Mouse (Mus musculus) CH12.LX (cell line): ENCODE measurements around the gene Apba3. TPM values are rescaled to one million over a fixed set of nuclear protein-coding genes. Genes with fewer than 3 reads are reported as not detected.

Experiments
- DNase-seq: peaks from one replicate; pipeline ENCODE4 v3.0.0-alpha.2; 2013; ENCODE audit errors: extremely low read depth
- H3K27ac ChIP-seq: 2 replicates; pipeline ENCODE4 v1.5.1; 2012; ENCODE audit warnings: low read depth, mild to moderate bottlenecking, control low read depth, moderate library complexity; ENCODE audit not compliant: insufficient read depth
- H3K27me3 ChIP-seq: replicated peaks from 2 replicates; pipeline ENCODE3; 2012; ENCODE audit warnings: inconsistent platforms
- H3K36me3 ChIP-seq, 2 experiments: replicated peaks in 1 of 2; 2 replicates each; pipeline versions ENCODE3 to v1.6.1; 2012; ENCODE audit warnings: inconsistent platforms in 1 of 2, low read length in 1 of 2, mild to moderate bottlenecking in 1 of 2, mixed read lengths in 1 of 2, moderate library complexity in 1 of 2; ENCODE audit not compliant: control insufficient read depth in 1 of 2, insufficient read depth in 1 of 2
- H3K4me1 ChIP-seq, 2 experiments: 2 replicates each; pipeline ENCODE4 v1.6.1; 2012; ENCODE audit warnings: inconsistent platforms in 1 of 2, moderate library complexity in 1 of 2; ENCODE audit not compliant: insufficient read depth in 2 of 2, control insufficient read depth in 1 of 2
- H3K4me2 ChIP-seq: 2 replicates; pipeline ENCODE4 v1.6.1; 2012; ENCODE audit warnings: low read depth, mild to moderate bottlenecking, control low read depth; ENCODE audit not compliant: poor library complexity, insufficient read depth, severe bottlenecking
- H3K4me3 ChIP-seq, 3 experiments: fragments of 150-350 bp in 1 of 3; sonication (generic) in 1 of 3; replicated peaks in 1 of 3; 2 replicates each; pipeline versions ENCODE3 to v1.5.1; 2011 to 2012; ENCODE audit warnings: low read depth in 2 of 3, low read length in 2 of 3, mild to moderate bottlenecking in 2 of 3, moderate library complexity in 2 of 3, control low read depth in 1 of 3, improper control_type of control experiment in 1 of 3, inconsistent platforms in 1 of 3, mixed read lengths in 1 of 3; ENCODE audit not compliant: poor library complexity in 1 of 3
- H3K79me2 ChIP-seq: replicated peaks from 2 replicates; pipeline ENCODE4 v1.6.1; 2012; ENCODE audit warnings: mild to moderate bottlenecking, moderate library complexity; ENCODE audit not compliant: control insufficient read depth, poor library complexity, insufficient read depth, severe bottlenecking; ENCODE audit errors: extremely low read depth
- H3K9ac ChIP-seq: 2 replicates; pipeline ENCODE4 v1.6.1; 2012; ENCODE audit warnings: low read depth, mild to moderate bottlenecking, control low read depth, moderate library complexity; ENCODE audit not compliant: insufficient read depth
- H3K9me3 ChIP-seq: replicated peaks from 2 replicates; pipeline ENCODE3; 2012; ENCODE audit warnings: low read length, inconsistent platforms, mixed read lengths
- CTCF ChIP-seq, 2 experiments: IDR thresholded peaks in 1 of 2; conservative IDR thresholded peaks in 1 of 2; 2 replicates each; pipeline ENCODE4 v1.5.1; 2011 to 2012; ENCODE audit warnings: low read depth in 2 of 2, low read length in 2 of 2, improper control_type of control experiment in 1 of 2, inconsistent platforms in 1 of 2, mild to moderate bottlenecking in 1 of 2, moderate library complexity in 1 of 2
- ELF1 ChIP-seq: IDR thresholded peaks from 2 replicates; pipeline ENCODE4 v1.6.1; 2014; ENCODE audit warnings: low read depth, mild to moderate bottlenecking, inconsistent platforms, low read length, improper control_type of control experiment
- ETS1 ChIP-seq: conservative IDR thresholded peaks from 2 replicates; pipeline ENCODE4 v1.6.1; 2012; ENCODE audit warnings: low read depth, mild to moderate bottlenecking, inconsistent platforms, low read length, improper control_type of control experiment, moderate library complexity
- GABPA ChIP-seq: IDR thresholded peaks from 2 replicates; pipeline ENCODE4 v1.6.1; 2012; ENCODE audit warnings: low read depth, low read length, improper control_type of control experiment, inconsistent platforms; ENCODE audit not compliant: insufficient replicate concordance
- HCFC1 ChIP-seq: IDR thresholded peaks from 2 replicates; pipeline ENCODE4 v1.6.1; 2012; ENCODE audit warnings: low read depth, mild to moderate bottlenecking, inconsistent platforms, low read length, improper control_type of control experiment
- IRF4 ChIP-seq: IDR thresholded peaks from 2 replicates; pipeline ENCODE4 v1.6.1; 2014; ENCODE audit warnings: low read depth, mild to moderate bottlenecking, inconsistent platforms, low read length, improper control_type of control experiment
- JUN ChIP-seq: IDR thresholded peaks from 2 replicates; pipeline ENCODE4 v1.6.1; 2011; ENCODE audit warnings: low read depth, mild to moderate bottlenecking, low read length, improper control_type of control experiment, moderate library complexity; ENCODE audit not compliant: insufficient read depth
- JUND ChIP-seq: conservative IDR thresholded peaks from 2 replicates; pipeline ENCODE4 v1.6.1; 2011; ENCODE audit warnings: low read depth, low read length, improper control_type of control experiment
- KAT2A ChIP-seq: IDR thresholded peaks from 2 replicates; pipeline ENCODE4 v1.6.1; 2012; ENCODE audit warnings: low read length, improper control_type of control experiment, inconsistent platforms; ENCODE audit not compliant: insufficient replicate concordance
- MAFK ChIP-seq: IDR thresholded peaks from 2 replicates; pipeline ENCODE4 v1.6.1; 2011; ENCODE audit warnings: low read length, improper control_type of control experiment; ENCODE audit not compliant: insufficient replicate concordance
- MAZ ChIP-seq: IDR thresholded peaks from 2 replicates; pipeline ENCODE4 v1.6.1; 2012; ENCODE audit warnings: low read depth, mild to moderate bottlenecking, inconsistent platforms, low read length, improper control_type of control experiment, moderate library complexity
- MEF2A ChIP-seq: IDR thresholded peaks from 2 replicates; pipeline ENCODE4 v1.6.1; 2014; ENCODE audit warnings: low read depth, mild to moderate bottlenecking, inconsistent platforms, low read length, improper control_type of control experiment, borderline replicate concordance
- NELFE ChIP-seq: IDR thresholded peaks from 2 replicates; pipeline ENCODE4 v1.6.1; 2011; ENCODE audit warnings: low read depth, low read length, improper control_type of control experiment
- NRF1 ChIP-seq: IDR thresholded peaks from 2 replicates; pipeline ENCODE4 v1.6.1; 2014; ENCODE audit warnings: low read depth, mild to moderate bottlenecking, inconsistent platforms, low read length, improper control_type of control experiment, moderate library complexity
- PAX5 ChIP-seq: IDR thresholded peaks from 2 replicates; pipeline ENCODE4 v1.6.1; 2012; ENCODE audit warnings: low read length, inconsistent platforms, mixed read lengths
- POLR2A ChIP-seq: IDR thresholded peaks from 2 replicates; pipeline ENCODE4 v1.6.1; 2011; ENCODE audit warnings: low read depth, mild to moderate bottlenecking, improper control_type of control experiment, low read length
- RCOR1 ChIP-seq: conservative IDR thresholded peaks from 2 replicates; pipeline ENCODE4 v1.6.1; 2012; ENCODE audit warnings: low read depth, mild to moderate bottlenecking, inconsistent platforms, low read length, improper control_type of control experiment
- SMC3 ChIP-seq: IDR thresholded peaks from 2 replicates; pipeline ENCODE4 v1.6.1; 2011; ENCODE audit warnings: low read depth, low read length, improper control_type of control experiment
- TBP ChIP-seq: conservative IDR thresholded peaks from 2 replicates; pipeline ENCODE4 v1.6.1; 2011; ENCODE audit warnings: low read depth, low read length, improper control_type of control experiment
- TCF12 ChIP-seq: IDR thresholded peaks from 2 replicates; pipeline ENCODE4 v1.6.1; 2014; ENCODE audit warnings: low read depth, mild to moderate bottlenecking, inconsistent platforms, low read length, improper control_type of control experiment
- UBTF ChIP-seq: IDR thresholded peaks from 2 replicates; pipeline ENCODE4 v1.6.1; 2012; ENCODE audit warnings: low read depth, mild to moderate bottlenecking, inconsistent platforms, low read length, improper control_type of control experiment, moderate library complexity
- USF2 ChIP-seq: conservative IDR thresholded peaks from 2 replicates; pipeline ENCODE4 v1.6.1; 2011; ENCODE audit warnings: low read depth, low read length, improper control_type of control experiment
- ZKSCAN1 ChIP-seq: IDR thresholded peaks from 2 replicates; pipeline ENCODE4 v1.6.1; 2012; ENCODE audit warnings: low read depth, inconsistent platforms, low read length, improper control_type of control experiment, borderline replicate concordance
- ZNF384 ChIP-seq: IDR thresholded peaks from 2 replicates; pipeline ENCODE4 v1.6.1; 2012; ENCODE audit warnings: low read depth, low read length, improper control_type of control experiment, inconsistent platforms
- dilution Hi-C: fragments of 300-500 bp; cut with MboI; formaldehyde crosslinking; loops from 2 replicates; pipeline ENCODE4 v1.14.3; 2020; ENCODE audit warnings: low sequenced_read_pairs; ENCODE audit not compliant: extremely low pct_unique_long_range_greater_than_20kb, extremely low pct_ligation_motif_present
- in situ Hi-C: fragments of 300-500 bp; cut with MboI; formaldehyde crosslinking; loops from 3 replicates; pipeline ENCODE4 v1.14.3; 2019; ENCODE audit warnings: low sequenced_read_pairs, low pct_ligation_motif_present, low pct_unique_long_range_greater_than_20kb, mixed read lengths
- polyA plus RNA-seq: library from polyadenylated mRNA; unstranded; fragments of >175 nt; gene quantifications from 2 replicates; pipeline ENCODE4 v1.2.1, GENCODE M21; 2012; ENCODE audit warnings: low read depth; ENCODE audit not compliant: insufficient read length
- total RNA-seq, 2 experiments: library from RNA; depleted of rRNA; stranded (reverse); fragments of 300-350 nt in 1 of 2; fragments of >200 nt in 1 of 2; gene quantifications; 2 replicates each; pipeline ENCODE4 v1.2.3; 2012 to 2014

The Apba3 gene
- total and polyA plus RNA-seq, 3 experiments = 40.2 to 149 (median 47.4) TPM

- TF ChIP-seq MEF2A (0 out of 2 replicates have a peak, but pooled peaks have one; percentile 23), TCF12 (no peak)
Measured at GRCm38 (mm10) chr10:81302781-81303218, 36.0 kb downstream of the Apba3 start.

GRCm38 (mm10) chr10:81303258-81303657 lies 36.5 kb downstream of the Apba3 start:
- no peak for DNase-seq
- TF ChIP-seq IRF4 = no peak
- no peak for TF ChIP-seq GABPA
- no peak for TF ChIP-seq HCFC1
- TF ChIP-seq TCF12 = no peak
- no peak for TF ChIP-seq MAFK
- TF ChIP-seq POLR2A = no peak
- no peak for TF ChIP-seq ELF1
- TF ChIP-seq ZKSCAN1 = no peak
- TF ChIP-seq TBP = no peak
- no peak for TF ChIP-seq ETS1
- no peak for TF ChIP-seq SMC3
- dilution Hi-C loops (no loop called here), in situ Hi-C loops (no loop called here)
- peaks cover 34% of the 10 kb centered on the region for H3K79me2 ChIP-seq
- no peaks in the 10 kb centered on the region for H3K9me3 ChIP-seq
- peaks cover 55 to 93% of the 10 kb centered on the region in 2 experiments for H3K4me1 ChIP-seq
- peak overlapping the region in 1 of 3 experiments; percentile 14 for H3K4me3 ChIP-seq
- H3K27me3 ChIP-seq = no peaks in the 10 kb centered on the region
- peaks cover 31 to 45% of the 10 kb centered on the region in 2 experiments for H3K36me3 ChIP-seq
- no peak overlapping the region for H3K9ac ChIP-seq
- no peak overlapping the region; the same call in 1 of the 2 replicates for H3K4me2 ChIP-seq
- peak overlapping the region; percentile 17; the same call in 1 of the 2 replicates for H3K27ac ChIP-seq

More at GRCm38 (mm10) chr10:81302781-81303218, 36.0 kb downstream of the Apba3 start:
- Histone ChIP-seq H3K4me1 (peaks cover 59 to 93% of the 10 kb centered on the region in 2 experiments), H3K79me2 (peaks cover 37% of the 10 kb centered on the region), H3K4me2 (no peak overlapping the region; the same call in 1 of the 2 replicates), H3K9me3 (no peaks in the 10 kb centered on the region), H3K27ac (peak overlapping the region; percentile 17; the same call in 1 of the 2 replicates), H3K4me3 (no peak overlapping the region), H3K27me3 (no peaks in the 10 kb centered on the region), H3K9ac (no peak overlapping the region), H3K36me3 (peaks cover 27 to 41% of the 10 kb centered on the region in 2 experiments)
- no peak for DNase-seq
- in situ Hi-C loops = no loop called here
- dilution Hi-C loops = no loop called here

GRCm38 (mm10) chr10:81303761-81304160 lies 37.0 kb downstream of the Apba3 start:
- Histone ChIP-seq H3K36me3 (peaks cover 33 to 49% of the 10 kb centered on the region in 2 experiments), H3K9ac (no peak overlapping the region), H3K4me1 (peaks cover 50 to 89% of the 10 kb centered on the region in 2 experiments), H3K4me2 (no peak overlapping the region), H3K4me3 (no peak overlapping the region), H3K27me3 (no peaks in the 10 kb centered on the region), H3K79me2 (peaks cover 34% of the 10 kb centered on the region), H3K27ac (no peak overlapping the region), H3K9me3 (no peaks in the 10 kb centered on the region)
- no peak for TF ChIP-seq PAX5
- TF ChIP-seq MAZ = no peak
- TF ChIP-seq JUN = no peak
- TF ChIP-seq GABPA = no peak
- TF ChIP-seq JUND = no peak
- TF ChIP-seq ZNF384 = no peak
- no peak for TF ChIP-seq RCOR1
- no peak for TF ChIP-seq NRF1
- TF ChIP-seq UBTF = no peak
- TF ChIP-seq SMC3 = no peak
- no peak for TF ChIP-seq ELF1
- TF ChIP-seq HCFC1 = no peak
- no peak for TF ChIP-seq KAT2A
- TF ChIP-seq NELFE = no peak
- TF ChIP-seq TBP = no peak
- TF ChIP-seq ETS1 = no peak
- no peak for TF ChIP-seq POLR2A
- no peak for TF ChIP-seq USF2
- TF ChIP-seq CTCF (conservative IDR thresholded peaks at IDR 0.05 in 1 of 2, IDR thresholded peaks at IDR 0.05 in 1 of 2; ENCODE audit: low read depth in 2 of 2, low read length in 2 of 2) = no peak
- dilution Hi-C loops = no loop called here
- DNase-seq = no peak
- in situ Hi-C loops = no loop called here
